Mouse (Mus musculus) macrophage (primary cell): ENCODE measurements around the gene Sorcs2. TPM values are rescaled to one million over a fixed set of nuclear protein-coding genes. Genes with fewer than 3 reads are reported as not detected.

Experiments
- H3K27ac ChIP-seq: fragments of 350-480 bp; formaldehyde crosslinking; 2 replicates; pipeline ENCODE4 v1.9.0; 2021
- H3K36me3 ChIP-seq: fragments of 350-480 bp; formaldehyde crosslinking; 2 replicates; pipeline ENCODE4 v1.9.0; 2021; ENCODE audit errors: inconsistent target
- H3K4me3 ChIP-seq: fragments of 350-480 bp; formaldehyde crosslinking; 2 replicates; pipeline ENCODE4 v1.9.0; 2021; ENCODE audit errors: inconsistent target
- H3K79me2 ChIP-seq: fragments of 350-480 bp; formaldehyde crosslinking; 2 replicates; pipeline ENCODE4 v1.9.0; 2021; ENCODE audit errors: inconsistent target
- WGBS: methylation state at CpG from one replicate; pipeline ENCODE4 v1.1.7; 2026; ENCODE audit warnings: inconsistent platforms; ENCODE audit not compliant: missing documents; 5-methylcytosine and 5-hydroxymethylcytosine counted together
- polyA plus RNA-seq: library from polyadenylated mRNA; stranded (reverse); fragments of 250-400 nt; gene quantifications from 3 replicates; pipeline ENCODE4 v1.2.4, GENCODE M21; 2018; ENCODE audit warnings: inconsistent platforms

Sorcs2 gene
- polyA plus RNA-seq, 1 experiment from 2014 or later = not detected

- H3K4me3 ChIP-seq = no peak overlapping the region
- no peak overlapping the region for H3K27ac ChIP-seq
- H3K36me3 ChIP-seq = no peaks in the 10 kb centered on the region
- WGBS = 90% methylated on average over 9 of the region's 9 CpGs
- no peaks in the 10 kb centered on the region for H3K79me2 ChIP-seq
Measured at GRCm38 (mm10) chr5:36083869-36084565, 313.9 kb downstream of the Sorcs2 start.

- Histone ChIP-seq H3K36me3 (no peaks in the 10 kb centered on the region), H3K79me2 (no peaks in the 10 kb centered on the region), H3K4me3 (no peak overlapping the region), H3K27ac (no peak overlapping the region)
- 90% methylated on average over 8 of the region's 8 CpGs for WGBS
Measured at GRCm38 (mm10) chr5:36081021-36081420, 316.9 kb downstream of the Sorcs2 start.

- WGBS = 92% methylated on average over 5 of the region's 5 CpGs
Measured at GRCm38 (mm10) chr5:36075172-36076074, 322.5 kb downstream of the Sorcs2 start.

GRCm38 (mm10) chr5:36069503-36070360, 328.2 kb downstream of the Sorcs2 start:
- WGBS = 80% methylated on average over 6 of the region's 6 CpGs

More at GRCm38 (mm10) chr5:36075172-36076074, 322.5 kb downstream of the Sorcs2 start:
- no peaks in the 10 kb centered on the region for H3K36me3 ChIP-seq
- no peak overlapping the region for H3K27ac ChIP-seq
- H3K79me2 ChIP-seq = no peaks in the 10 kb centered on the region
- no peak overlapping the region for H3K4me3 ChIP-seq

GRCm38 (mm10) chr5:36067651-36068181, 330.2 kb downstream of the Sorcs2 start:
- Histone ChIP-seq H3K4me3 (no peak overlapping the region), H3K36me3 (no peaks in the 10 kb centered on the region), H3K27ac (no peak overlapping the region), H3K79me2 (no peaks in the 10 kb centered on the region)
- WGBS = 95% methylated on average over 8 of the region's 8 CpGs

More at GRCm38 (mm10) chr5:36069503-36070360, 328.2 kb downstream of the Sorcs2 start:
- H3K36me3 ChIP-seq = no peaks in the 10 kb centered on the region
- H3K27ac ChIP-seq = no peak overlapping the region
- no peak overlapping the region for H3K4me3 ChIP-seq
- H3K79me2 ChIP-seq = no peaks in the 10 kb centered on the region

GRCm38 (mm10) chr5:36057804-36058322, 340.1 kb downstream of the Sorcs2 start:
- Histone ChIP-seq H3K36me3 (no peaks in the 10 kb centered on the region), H3K27ac (no peak overlapping the region), H3K4me3 (no peak overlapping the region), H3K79me2 (no peaks in the 10 kb centered on the region)
- 89% methylated on average over 14 of the region's 14 CpGs for WGBS

GRCm38 (mm10) chr5:36056921-36057320, 341.0 kb downstream of the Sorcs2 start:
- Histone ChIP-seq H3K36me3 (no peaks in the 10 kb centered on the region), H3K4me3 (no peak overlapping the region), H3K27ac (no peak overlapping the region), H3K79me2 (no peaks in the 10 kb centered on the region)
- WGBS = 95% methylated on average over 2 of the region's 2 CpGs

- Histone ChIP-seq H3K4me3 (no peak overlapping the region), H3K79me2 (no peaks in the 10 kb centered on the region), H3K36me3 (no peaks in the 10 kb centered on the region), H3K27ac (no peak overlapping the region)
- 96% methylated on average over 14 of the region's 14 CpGs for WGBS
Measured at GRCm38 (mm10) chr5:36055876-36056275, 342.1 kb downstream of the Sorcs2 start.

- no peaks in the 10 kb centered on the region for H3K36me3 ChIP-seq
- H3K4me3 ChIP-seq = no peak overlapping the region
- H3K79me2 ChIP-seq = no peaks in the 10 kb centered on the region
- WGBS = 85% methylated on average over 3 of the region's 3 CpGs
- no peak overlapping the region for H3K27ac ChIP-seq
Measured at GRCm38 (mm10) chr5:36054498-36054897, 343.4 kb downstream of the Sorcs2 start.

- WGBS = 100% methylated on average over 2 of the region's 2 CpGs
- no peak overlapping the region for H3K4me3 ChIP-seq
- H3K79me2 ChIP-seq = no peaks in the 10 kb centered on the region
- H3K36me3 ChIP-seq = no peaks in the 10 kb centered on the region
- no peak overlapping the region for H3K27ac ChIP-seq
Measured at GRCm38 (mm10) chr5:36043154-36043553, 354.8 kb downstream of the Sorcs2 start.

- Histone ChIP-seq H3K4me3 (no peak overlapping the region), H3K36me3 (no peaks in the 10 kb centered on the region), H3K79me2 (no peaks in the 10 kb centered on the region), H3K27ac (no peak overlapping the region)
- 57% methylated on average over 6 of the region's 6 CpGs for WGBS
Measured at GRCm38 (mm10) chr5:36041756-36042155, 356.2 kb downstream of the Sorcs2 start.

- Histone ChIP-seq H3K4me3 (no peak overlapping the region), H3K79me2 (no peaks in the 10 kb centered on the region)
Measured at GRCm38 (mm10) chr5:36041236-36041562, 356.7 kb downstream of the Sorcs2 start.

GRCm38 (mm10) chr5:36040398-36041235, 357.3 kb downstream of the Sorcs2 start:
- Histone ChIP-seq H3K4me3 (no peak overlapping the region), H3K79me2 (no peaks in the 10 kb centered on the region), H3K27ac (no peak overlapping the region), H3K36me3 (no peaks in the 10 kb centered on the region)
- WGBS = 56% methylated on average over 13 of the region's 13 CpGs

More at GRCm38 (mm10) chr5:36041236-36041562, 356.7 kb downstream of the Sorcs2 start:
- Histone ChIP-seq H3K36me3 (no peaks in the 10 kb centered on the region), H3K27ac (no peak overlapping the region)
